Mouse (Mus musculus) cerebellum, postnatal 4 days (tissue): ENCODE measurements around the gene Rev3l.

Source experiments
- DNase-seq, 2 experiments: peaks; one replicate each; pipeline ENCODE4 v3.0.0; 2022; ENCODE audit warnings: low spot score in 2 of 2, mixed read lengths in 1 of 2

The Rev3l gene

DNA sequence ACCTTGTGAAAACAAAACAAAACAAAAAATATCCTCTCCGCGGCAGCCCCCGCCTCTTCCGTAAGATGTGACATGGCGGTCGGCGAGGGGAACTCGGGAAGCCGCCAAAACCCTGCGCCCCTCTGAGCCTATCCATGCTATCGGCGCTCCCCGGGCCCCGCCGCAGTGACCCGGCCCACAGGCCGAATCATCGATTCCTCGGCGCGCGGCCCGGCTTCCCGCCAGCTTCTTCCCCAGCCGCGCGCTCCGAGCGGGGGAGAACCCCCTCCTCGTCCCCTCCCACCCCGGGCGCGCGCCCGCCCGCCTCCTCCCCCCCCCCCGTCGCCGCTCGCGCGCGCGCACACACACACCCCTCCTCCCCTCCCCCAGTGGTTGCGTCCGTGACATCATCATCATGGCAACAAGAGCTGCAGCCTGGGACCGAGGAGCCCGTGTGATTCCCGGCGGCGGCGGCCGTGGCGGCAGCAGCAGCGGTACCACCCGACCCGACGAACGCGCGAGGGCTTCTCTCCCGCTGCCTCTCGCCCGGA, at the start of gene Rev3l:
TSS of gene Rev3l (plus strand) at position 383 of the 530 bp plus-strand sequence.
- DNase-seq = peak; percentile 85 to 96

DNA sequence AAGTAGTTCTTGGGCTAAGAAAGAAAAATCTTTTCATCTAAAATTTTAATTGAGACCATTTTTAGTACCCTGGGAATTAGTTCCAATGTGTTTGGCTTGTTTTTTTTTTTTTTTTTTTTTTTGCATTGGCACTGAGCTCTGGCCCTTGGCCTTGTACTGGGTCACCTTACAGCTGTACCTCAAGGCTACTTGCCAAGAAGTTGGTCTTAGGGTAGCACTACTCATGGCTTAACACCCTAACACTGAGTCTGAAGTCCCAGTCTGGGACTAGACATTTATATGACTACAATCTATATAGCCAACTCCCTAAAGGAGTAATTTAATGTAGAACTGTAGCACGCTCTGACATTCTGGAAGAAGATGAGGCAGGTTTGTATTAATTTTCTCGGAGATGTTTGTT, 49.4 kb upstream of the Rev3l start:
- DNase-seq = no peak

DNA sequence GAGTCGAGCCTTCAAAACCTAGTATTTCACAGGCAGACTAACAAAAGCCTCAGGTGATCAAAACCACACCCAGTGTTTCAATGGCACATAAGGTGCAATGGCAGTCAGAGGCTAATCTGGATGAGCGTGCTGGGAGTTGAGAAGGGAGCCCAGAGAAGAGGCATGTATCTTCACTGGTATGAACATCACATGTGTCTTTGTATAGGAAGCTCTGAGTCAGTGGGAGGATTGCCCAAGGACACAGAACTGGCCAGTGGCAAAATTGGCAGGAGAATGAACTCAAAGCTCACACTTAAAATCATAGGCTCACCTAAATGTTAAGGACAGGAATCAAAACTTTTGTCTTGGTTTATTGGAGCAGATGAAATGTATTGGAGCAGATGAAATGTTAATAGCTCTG, 48.4 kb upstream of the Rev3l start:
- DNase-seq = no peak

DNA sequence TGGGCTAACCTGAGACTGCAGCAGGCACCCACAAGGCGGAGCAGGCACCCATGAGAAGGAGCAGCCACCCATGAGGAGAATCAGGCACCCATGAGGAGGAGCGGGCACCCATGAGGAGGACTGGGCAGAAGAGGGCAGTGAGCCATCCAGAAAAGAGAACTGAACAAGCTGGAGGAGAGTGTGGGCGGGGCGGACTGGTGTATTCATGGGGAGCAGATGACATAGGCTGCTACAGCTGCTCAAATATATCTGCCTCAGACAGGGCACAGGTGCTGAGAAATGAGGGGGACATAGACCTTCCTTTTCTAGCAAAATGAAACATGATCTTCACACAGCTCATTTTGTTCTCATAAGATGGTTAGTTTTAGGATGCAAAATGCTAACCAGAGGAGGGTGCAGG, 45.1 kb upstream of the Rev3l start:
- DNase-seq = no peak

DNA sequence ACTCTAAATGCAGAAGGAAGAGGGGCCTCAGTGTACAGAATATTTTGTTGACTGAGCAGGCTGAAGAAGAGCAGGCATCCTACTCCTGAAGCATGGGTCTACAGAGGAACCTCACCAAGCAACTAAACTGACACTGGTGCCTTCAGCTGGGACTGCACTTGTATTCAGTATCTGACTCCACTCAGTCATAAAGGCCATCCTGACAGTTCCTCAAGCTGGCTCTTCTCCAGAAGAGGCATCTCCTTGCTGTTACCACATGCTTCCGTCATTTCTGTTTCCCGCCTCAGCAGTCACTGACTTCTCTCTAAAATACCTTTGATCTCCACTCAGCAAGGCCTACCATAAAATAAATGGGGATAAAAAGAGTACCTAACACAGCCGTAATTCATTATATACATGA, 44.1 kb upstream of the Rev3l start:
- peak in 1 of 2 experiments; percentile 15 for DNase-seq

DNA sequence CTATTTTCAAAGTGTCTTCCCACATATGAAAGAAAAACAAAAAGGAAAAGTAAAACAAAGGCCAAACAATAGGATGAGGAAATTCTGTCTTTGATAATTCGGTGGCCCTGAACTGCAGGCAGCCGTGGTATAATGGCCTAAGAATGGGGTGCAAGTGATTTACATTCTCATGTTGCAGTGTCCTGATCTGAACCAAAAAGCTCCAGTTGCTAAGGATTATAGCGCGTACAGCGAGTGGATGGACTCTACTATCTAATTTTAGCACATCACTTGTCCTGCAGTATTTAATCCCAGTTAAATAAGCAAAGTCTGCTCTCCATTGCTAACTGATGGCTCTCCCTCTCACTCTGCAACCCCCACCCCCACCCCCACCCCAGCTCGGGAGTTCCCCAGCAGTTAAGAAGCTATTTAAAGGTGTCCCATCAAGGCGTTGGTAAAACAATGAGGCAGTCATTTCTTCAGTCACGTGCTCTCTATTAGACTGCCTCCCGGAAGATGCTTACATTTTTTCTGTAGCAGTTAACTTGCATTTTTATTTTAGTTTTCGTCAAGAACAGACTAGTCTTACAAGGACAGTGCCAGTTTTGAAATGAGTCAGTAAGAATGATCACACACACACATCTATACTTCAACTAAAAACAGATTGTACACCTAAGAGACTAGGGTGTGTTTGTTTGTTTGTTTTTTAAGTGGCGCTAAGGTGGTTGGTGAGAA, 40.4 kb upstream of the Rev3l start:
- no peak for DNase-seq

DNA sequence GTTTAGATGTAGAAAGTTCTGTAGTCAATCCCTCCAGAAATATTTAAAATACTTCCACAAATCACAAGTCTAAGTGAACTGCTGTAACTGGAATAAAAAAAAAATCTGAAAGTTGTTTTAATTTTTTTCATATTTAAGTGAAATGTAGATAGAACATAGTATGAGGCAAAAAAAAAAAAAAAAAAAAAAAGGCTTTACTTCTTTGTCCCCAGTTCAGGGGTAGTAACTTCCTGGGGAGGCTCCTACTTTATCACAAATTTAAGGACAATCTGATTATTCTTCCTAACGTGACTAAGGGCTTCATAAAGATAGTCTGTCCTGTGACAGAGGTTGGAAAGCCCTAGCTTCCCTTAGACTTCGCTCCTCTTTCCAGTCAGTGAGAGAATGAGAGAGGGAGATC, 39.8 kb upstream of the Rev3l start:
- no peak for DNase-seq

DNA sequence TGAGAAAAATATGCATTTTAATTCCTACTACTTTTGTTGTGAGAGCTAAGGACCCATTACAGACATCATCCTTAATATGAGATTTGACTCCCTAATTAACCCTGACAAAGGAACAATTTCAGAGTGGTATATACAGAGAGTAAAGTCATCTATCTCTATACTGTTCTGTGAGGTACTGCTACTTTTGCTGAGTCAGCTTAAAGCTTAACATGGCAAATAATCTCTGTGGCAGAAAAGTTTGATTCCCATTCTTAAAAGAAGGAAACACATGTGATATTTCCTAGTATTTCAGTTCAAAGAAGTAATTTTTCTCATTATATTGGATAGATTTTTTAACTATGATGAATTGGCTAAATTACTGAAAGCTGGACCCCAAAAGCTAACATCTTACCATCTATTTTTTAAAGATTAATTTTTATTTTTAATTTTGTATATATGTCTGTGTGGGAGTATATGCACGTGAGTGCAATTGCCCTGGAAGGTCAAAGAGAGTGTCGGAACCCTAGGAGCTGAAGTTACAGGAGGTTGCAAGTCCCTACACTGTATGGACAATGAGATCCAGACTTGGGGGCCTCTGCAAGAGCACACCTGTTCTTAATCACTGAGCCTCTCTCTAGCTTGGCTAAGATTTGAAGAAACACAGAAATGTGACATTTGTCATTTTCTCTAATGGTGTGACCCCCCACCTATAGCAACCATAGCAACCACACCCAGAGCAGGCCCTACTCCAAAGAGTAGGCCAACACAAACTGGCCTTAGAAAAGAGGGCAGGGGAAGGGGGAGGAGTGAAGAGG, 24.0 kb upstream of the Rev3l start:
- no peak for DNase-seq

DNA sequence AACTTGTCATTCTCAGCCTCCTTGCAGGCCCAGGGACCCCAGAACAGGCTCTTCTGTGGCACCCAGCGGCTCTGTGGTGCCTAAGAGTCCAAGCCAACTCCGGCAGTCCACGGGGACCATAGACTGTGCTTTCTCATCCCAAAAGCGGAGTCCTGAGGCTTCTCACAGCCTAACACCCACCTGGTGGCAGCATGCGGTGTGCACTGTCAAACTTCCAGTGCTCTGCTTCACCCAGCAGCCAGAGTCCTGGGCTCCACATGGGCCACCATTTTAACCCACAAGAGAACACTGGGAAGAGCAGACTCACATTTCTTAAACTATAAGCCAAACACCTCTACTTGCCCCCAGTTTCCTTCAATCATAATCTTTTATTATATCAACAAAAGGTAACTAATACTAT, 15.0 kb upstream of the Rev3l start:
- no peak for DNase-seq

DNA sequence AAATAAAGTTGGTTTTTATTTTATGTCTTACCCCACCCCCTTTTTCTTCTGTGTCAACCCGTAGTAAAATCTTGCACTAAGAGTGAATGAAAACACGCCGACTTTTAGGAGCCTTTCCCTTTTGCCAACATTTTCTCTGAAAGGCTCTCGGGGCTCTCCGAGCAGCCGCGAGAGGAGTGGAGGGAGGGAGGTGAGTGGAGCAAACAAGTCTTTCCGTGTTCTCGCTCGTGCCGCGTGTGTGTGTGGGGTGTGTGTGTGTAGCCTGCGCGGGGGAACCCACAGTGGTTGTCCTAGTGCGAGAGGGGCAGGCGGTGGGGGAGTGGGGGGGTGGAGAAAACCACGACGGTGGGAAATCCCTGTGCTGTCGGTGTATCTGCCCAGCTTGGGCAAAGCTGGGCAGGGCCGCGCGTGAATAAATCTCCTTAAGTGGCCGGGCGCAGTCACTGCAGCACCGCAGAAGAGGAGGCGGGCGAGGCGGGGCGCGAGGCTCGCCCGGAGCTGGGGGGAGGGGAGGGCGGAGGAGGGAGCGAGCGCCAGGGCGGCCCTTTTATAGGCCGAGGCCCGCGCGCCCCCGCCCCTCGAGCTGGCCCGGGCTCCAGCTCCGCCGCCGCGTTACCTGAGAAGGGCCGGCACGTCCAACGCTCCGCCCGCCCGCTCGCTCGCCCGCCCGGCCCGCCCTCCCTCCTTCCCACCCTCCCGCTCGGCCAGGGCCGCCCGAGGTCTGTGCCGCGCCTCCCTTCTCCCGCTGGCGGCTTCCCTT, 762 bp upstream of the Rev3l start:
- DNase-seq = peak; percentile 83 to 92

DNA sequence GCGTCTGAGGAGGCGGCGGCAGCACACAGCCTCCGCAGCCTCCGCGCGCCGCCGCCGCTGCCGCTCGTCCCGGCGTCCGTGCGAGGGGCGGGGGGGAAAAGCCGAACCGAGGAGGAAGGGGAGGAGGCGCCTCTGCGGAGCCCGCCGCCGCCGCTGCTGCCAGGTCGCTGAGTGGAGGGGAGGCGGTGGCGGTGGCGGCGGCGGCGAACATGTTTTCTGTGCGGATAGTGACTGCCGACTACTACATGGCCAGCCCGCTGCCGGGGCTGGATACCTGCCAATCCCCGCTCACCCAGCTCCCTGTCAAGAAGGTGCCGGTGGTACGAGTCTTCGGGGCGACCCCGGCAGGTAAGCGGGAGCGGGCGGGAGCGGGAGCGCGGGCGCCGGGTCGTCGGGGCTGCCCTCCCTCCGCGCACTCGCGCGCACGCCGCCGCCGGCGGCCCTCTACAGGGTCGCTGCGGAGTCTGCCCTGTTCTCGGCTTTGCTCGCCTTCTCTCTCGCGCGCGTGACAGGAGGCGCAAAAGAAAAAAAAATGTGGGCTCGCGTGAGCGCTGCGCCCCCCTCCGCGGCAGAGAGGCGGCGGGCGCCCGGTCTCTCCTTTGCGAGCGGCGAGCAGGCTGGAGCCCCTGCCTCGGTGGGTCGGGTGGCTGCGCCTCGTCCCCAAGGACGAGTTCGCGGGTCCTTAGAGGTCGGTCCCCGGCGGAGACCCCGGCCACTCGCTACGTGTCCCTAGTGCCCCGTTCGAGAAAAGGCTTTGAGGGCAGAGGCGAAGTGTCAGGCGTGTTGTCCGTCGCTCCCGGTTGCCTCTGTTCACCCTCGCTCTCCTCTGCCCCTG, 565 bp downstream of the Rev3l start:
- peak; percentile 55 to 79 for DNase-seq

DNA sequence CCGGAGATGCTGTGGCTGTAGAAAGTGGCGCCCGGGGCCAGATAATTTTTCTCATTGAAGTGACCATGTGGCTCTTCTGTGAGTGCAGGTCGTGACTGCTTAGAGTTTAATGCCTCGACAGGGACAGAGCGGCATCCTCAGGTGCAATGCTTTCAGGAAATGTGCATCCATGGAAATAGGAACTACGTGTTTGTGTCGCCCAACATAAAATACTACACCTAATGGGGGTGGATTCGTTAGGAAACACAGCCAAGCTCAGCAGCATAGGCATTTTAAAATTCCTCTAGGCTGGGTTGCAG, 1.1 kb downstream of the Rev3l start:
- no peak for DNase-seq

DNA sequence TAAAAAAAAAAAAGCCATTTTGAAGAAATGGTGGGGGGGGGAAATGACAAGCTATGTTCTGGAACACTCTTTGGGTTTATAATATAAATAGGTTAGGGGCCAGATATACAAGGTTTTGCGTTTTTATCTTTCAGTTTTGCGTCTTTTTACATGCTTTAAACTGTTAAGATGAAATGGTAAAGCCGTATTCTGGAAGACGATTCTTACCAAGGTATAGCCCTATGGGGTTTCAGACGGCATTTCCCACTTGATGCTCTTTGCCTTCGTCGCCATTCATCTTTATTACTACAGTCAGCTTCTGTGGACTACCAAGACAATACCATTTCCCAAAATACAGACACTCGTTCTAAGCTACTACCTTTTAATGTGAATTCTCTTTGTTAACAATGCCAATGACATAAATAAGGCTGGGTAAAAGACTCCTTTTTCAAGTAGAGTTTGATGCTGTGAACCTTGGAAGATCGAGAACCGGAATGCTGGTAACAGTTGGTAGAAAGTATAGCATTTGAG, 1.6 kb downstream of the Rev3l start:
- DNase-seq = no peak

DNA sequence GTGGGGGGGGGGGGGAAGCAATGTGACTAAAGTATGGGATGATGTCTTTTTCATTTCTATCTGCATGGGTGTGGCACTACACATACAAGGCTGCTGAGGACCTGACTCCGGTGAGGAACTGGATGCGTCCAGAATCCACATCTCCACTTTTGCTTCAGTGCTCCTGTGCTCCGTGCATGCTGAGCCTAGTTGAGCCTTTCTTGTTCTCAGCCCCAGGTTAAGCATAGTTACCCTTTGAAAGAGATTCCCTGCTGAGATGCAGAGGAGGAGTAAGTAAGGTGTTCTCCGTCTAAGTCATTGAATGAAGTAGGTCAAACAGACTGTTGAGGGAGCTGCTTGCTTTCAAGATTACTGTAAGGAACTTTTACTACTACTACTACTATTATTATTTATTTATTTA, 4.3 kb downstream of the Rev3l start:
- DNase-seq = no peak

DNA sequence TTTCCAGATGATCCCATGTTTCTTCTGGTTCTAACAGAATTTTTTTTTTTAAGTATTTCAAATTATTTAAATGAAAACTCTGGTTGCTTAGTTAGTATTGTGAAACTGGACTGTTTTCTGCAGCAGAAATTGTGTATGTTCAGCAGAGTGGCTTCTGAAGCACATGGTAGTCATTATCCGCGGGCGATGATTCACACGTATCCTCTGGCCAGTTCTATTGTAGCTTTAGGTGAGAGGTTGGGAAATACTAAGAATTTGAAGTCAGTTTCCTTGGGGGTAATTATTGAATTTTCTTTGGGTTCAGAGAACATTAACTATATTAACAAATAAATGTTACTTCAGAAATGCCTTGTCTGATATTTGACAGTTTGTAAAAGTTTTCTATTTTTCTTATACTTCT, 10.1 kb downstream of the Rev3l start:
- DNase-seq = no peak

DNA sequence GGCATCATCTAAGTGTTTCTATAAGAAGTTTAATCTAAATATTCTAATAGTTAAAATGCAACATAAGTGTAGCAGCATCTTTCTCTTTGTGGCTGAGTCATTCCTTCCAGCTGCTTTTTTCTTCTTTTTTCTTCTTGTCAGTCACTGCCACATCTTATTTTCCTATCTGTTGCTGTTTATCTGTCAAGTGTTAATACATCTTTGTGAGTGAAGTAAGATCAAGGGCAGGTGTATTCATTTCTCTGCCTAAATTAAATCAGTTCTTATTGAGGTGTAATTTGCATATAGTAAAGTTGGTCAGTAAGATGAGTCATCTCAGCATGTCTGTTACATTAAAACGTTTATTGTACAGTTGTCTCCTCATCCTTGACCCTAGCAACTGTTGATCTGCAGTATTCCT, 32.8 kb downstream of the Rev3l start:
- DNase-seq = no peak

DNA sequence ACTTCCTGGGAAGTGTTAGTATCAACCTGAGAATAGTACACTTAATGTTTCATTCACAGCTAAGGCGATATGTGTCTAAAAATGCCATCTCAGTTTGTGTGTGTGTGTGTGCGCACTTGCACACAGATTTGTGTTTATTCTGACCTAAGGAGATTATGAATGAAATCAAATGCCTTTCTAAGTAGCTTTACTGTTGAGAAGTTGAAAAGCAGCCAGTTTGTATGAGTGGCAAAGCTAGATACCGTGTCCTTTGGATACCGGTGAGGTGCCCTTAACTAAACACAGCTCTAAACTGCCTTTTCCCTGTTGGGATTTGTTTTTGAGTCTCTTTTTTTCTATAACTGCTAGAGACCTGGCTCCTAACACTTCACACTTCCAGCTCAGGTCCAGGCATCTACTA, 34.8 kb downstream of the Rev3l start:
- DNase-seq = no peak

DNA sequence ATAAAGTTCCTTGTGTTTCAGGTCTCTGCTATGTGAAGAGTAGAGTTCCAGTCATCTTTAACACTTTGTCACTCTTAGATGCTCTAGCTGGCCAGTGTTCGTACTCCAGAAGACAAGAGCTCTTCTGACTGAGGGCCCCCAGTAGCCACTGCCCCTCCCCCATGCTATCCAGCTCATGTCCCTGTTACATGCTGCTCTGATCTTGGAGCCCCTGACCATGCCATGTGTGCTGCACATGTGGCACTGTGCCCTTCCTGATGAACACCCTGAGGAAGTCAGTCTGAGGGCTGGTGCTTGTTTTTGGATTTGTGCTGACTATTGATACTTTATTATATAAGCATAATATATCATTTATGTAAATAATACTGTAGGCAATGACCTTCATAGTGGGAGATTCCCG, 40.3 kb downstream of the Rev3l start:
- no peak for DNase-seq

DNA sequence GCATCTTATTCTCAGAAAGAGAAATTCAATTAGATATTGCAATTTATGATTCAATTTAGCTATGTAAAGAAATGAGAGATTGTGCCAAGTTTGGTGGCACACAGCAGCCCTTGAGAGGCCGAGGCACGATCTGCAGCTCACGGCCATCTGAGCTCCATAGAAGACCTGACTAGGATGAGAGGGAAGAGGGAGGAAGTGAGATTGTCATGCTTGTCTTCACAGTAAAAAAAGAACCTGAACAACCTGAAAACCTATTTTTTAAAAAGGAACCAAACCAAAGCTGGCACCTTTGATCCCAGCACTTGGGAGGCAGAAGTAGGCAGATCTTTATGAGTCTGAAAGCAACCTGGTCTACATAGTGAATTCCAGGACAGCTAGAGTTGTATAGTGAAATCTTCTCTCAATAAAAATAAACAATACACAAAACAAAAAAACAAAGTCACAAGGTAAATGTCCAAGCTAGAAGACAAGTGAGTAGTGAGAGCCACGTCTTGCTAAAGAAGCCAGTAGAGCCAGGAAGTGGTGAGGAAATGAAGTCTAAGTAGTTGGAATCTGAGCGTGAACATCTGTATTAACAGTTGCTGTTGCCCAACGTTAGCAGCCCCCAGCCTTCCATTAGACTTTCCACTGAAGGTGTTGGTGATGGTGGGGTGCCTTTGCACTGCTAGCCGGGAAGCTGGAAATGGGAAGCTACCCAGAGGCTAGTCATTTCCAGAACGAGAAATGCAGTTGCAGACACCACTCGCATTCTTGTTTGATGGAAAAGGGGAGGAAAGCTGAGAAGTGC, 42.2 kb downstream of the Rev3l start:
- DNase-seq = no peak

DNA sequence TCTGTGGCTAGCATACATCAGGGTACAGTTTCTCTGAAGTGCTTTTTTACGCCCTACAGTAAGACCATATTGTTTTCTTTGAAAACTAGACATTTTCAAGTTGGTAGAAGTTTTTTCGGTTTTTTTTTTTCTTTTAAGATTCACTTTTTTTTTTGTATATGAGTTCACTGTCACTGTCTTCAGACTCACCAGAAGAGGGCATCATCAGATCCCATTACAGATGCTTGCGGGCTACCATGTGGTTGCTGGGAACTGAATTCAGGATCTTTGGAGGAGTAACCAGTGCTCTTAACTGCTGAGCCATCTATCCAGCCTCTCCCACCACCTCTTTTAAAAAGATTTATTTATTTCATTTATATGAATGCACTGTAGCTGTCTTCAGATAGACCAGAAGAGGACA, 45.0 kb downstream of the Rev3l start:
- DNase-seq = no peak

DNA sequence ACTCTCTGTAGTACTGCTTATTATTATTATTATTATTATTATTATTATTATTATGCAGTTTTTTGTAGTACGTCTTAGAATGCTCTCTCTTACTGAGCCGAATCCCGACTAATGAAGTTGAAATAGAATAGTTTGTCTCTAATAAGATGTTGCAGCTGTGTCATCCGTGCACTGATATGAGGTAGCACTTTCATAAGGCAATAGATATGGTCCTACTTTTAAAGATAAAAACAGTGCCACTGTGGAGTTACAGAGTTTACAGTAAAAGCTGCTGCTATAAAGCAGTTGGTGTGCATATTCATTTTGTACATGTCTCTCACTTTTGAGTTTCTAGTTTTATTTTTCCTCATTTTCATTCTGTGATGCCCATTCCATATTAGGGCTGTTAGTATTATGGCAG, 46.4 kb downstream of the Rev3l start:
- no peak for DNase-seq
